Mouse (Mus musculus) embryonic fibroblast, embryonic 13.5 days (primary cell): ENCODE measurements around the gene Mlc1.

Experiments used
- CTCF ChIP-seq: IDR thresholded peaks from 2 replicates; pipeline ENCODE4 v1.5.1; 2011; ENCODE audit warnings: mild to moderate bottlenecking, control low read depth, low read length, moderate library complexity, borderline replicate concordance; ENCODE audit not compliant: insufficient read depth
- POLR2A ChIP-seq: IDR thresholded peaks from 2 replicates; pipeline ENCODE4 v1.6.1; 2011; ENCODE audit warnings: low read depth, mild to moderate bottlenecking, control low read depth, low read length, moderate library complexity

- TF ChIP-seq POLR2A (no peak), CTCF (no peak)
Measured at GRCm38 (mm10) chr15:88919328-88919727, 59.5 kb downstream of the Mlc1 start.
